Mouse (Mus musculus): ENCODE measurements around the gene Mesp1.
A peak's percentile ranks its signal among the peaks of the same experiment; 100 is the strongest.

The Mesp1 gene

GRCm38 (mm10) chr7:79786295-79786694, 7.3 kb downstream of the Mesp1 start:
- peak; percentile 77 for DNase-seq

- no peak for DNase-seq
These were observed 11.1 kb downstream of the Mesp1 start for GRCm38 (mm10) chr7:79782516-79782855.

GRCm38 (mm10) chr7:79781826-79782515, 11.6 kb downstream of the Mesp1 start:
- DNase-seq: no peak

- peak; percentile 84 for DNase-seq
These were observed 12.7 kb downstream of the Mesp1 start for GRCm38 (mm10) chr7:79780647-79781626.

GRCm38 (mm10) chr7:79771561-79772512, 21.8 kb downstream of the Mesp1 start:
- DNase-seq: no peak

GRCm38 (mm10) chr7:79769664-79770063, 23.9 kb downstream of the Mesp1 start:
- DNase-seq: no peak

- DNase-seq: no peak
These were observed 27.6 kb downstream of the Mesp1 start for GRCm38 (mm10) chr7:79765991-79766390.

GRCm38 (mm10) chr7:79762106-79762505, 31.5 kb downstream of the Mesp1 start:
- no peak for DNase-seq

- DNase-seq: no peak
These were observed 32.3 kb downstream of the Mesp1 start for GRCm38 (mm10) chr7:79761124-79761876.

GRCm38 (mm10) chr7:79759766-79760165, 33.8 kb downstream of the Mesp1 start:
- DNase-seq: no peak

GRCm38 (mm10) chr7:79758176-79758575, 35.4 kb downstream of the Mesp1 start:
- DNase-seq: no peak

- no peak for DNase-seq
These were observed 37.3 kb downstream of the Mesp1 start for GRCm38 (mm10) chr7:79756334-79756733.

- DNase-seq: no peak
These were observed 44.1 kb downstream of the Mesp1 start for GRCm38 (mm10) chr7:79749511-79749910.

- no peak for DNase-seq
These were observed 45.9 kb downstream of the Mesp1 start for GRCm38 (mm10) chr7:79747659-79748058.

- DNase-seq: no peak
These were observed 49.0 kb downstream of the Mesp1 start for GRCm38 (mm10) chr7:79744585-79744984.

- DNase-seq: no peak
These were observed 49.5 kb downstream of the Mesp1 start for GRCm38 (mm10) chr7:79744051-79744450.

- peak; percentile 88 for DNase-seq
These were observed 50.7 kb downstream of the Mesp1 start, which contains the start of the genes Pex11a and Wdr93 for GRCm38 (mm10) chr7:79742659-79743536. Gene Pex11a, minus strand, starts transcription at chr7:79743131. Gene Wdr93, plus strand, starts transcription at chr7:79743163.

GRCm38 (mm10) chr7:79742277-79742658, 51.3 kb downstream of the Mesp1 start:
- no peak for DNase-seq

Measured in retina, postnatal 1 day (tissue).